Mouse (Mus musculus) heart, embryonic 16.5 days (tissue): ENCODE data around the gene Fam114a1. TPM values are rescaled to one million over a fixed set of nuclear protein-coding genes. Genes with fewer than 3 reads are reported as not detected.

Source experiments
- ATAC-seq: fragments of 200-750 bp; cut with Nextera tagmentation; replicated peaks from 2 replicates; pipeline ENCODE4 v1.8.0; 2017; ENCODE audit warnings: moderate number of reproducible peaks; ENCODE audit not compliant: insufficient read depth, low FRiP score; ENCODE audit errors: extremely low read depth
- H3K27ac ChIP-seq: fragments of 300-500 bp; sonication (generic); 2 replicates; pipeline ENCODE4 v1.5.1; 2014; ENCODE audit warnings: mild to moderate bottlenecking, low read length, control low read depth, moderate library complexity
- H3K27me3 ChIP-seq: fragments of 300-500 bp; sonication (generic); 2 replicates; pipeline ENCODE4 v1.6.1; 2014; ENCODE audit warnings: low read length, mixed read lengths; ENCODE audit not compliant: control insufficient read depth, insufficient read depth
- H3K36me3 ChIP-seq: fragments of 300-500 bp; sonication (generic); 2 replicates; pipeline ENCODE4 v1.6.1; 2014; ENCODE audit not compliant: control insufficient read depth, insufficient read depth
- H3K4me1 ChIP-seq: fragments of 300-500 bp; sonication (generic); 2 replicates; pipeline ENCODE4 v1.6.1; 2014; ENCODE audit warnings: low read length, mixed read lengths; ENCODE audit not compliant: control insufficient read depth, insufficient read depth
- H3K4me2 ChIP-seq: fragments of 300-500 bp; sonication (generic); 2 replicates; pipeline ENCODE4 v1.6.1; 2014; ENCODE audit warnings: low read depth, mild to moderate bottlenecking, control low read depth, low read length
- H3K4me3 ChIP-seq: fragments of 300-500 bp; sonication (generic); 2 replicates; pipeline ENCODE4 v1.5.1; 2014; ENCODE audit warnings: mild to moderate bottlenecking, control low read depth, low read length
- H3K9ac ChIP-seq: fragments of 300-500 bp; sonication (generic); 2 replicates; pipeline ENCODE4 v1.6.1; 2014; ENCODE audit warnings: low read length, control low read depth
- H3K9me3 ChIP-seq: fragments of 300-500 bp; sonication (generic); replicated peaks from 2 replicates; pipeline ENCODE4 v1.6.1; 2016; ENCODE audit warnings: low read length; ENCODE audit not compliant: control insufficient read depth
- WGBS: fragments of 180-500 bp; shearing (Covaris S2); extraction: QIAGEN DNeasy Blood & Tissue Kit; methylation state at CpG from one replicate; pipeline ENCODE4 v1.1.7; 2014; 5-methylcytosine and 5-hydroxymethylcytosine counted together
- polyA plus RNA-seq: library from polyadenylated mRNA; unstranded; fragments of >200 nt; fragmentation: Nextera tagmentation; extraction: Ambion mirVana; gene quantifications from 2 replicates; pipeline ENCODE4 v1.2.1, GENCODE M21; 2015

Fam114a1 gene
- 36.1 and 36.4 TPM in 2 replicates for polyA plus RNA-seq

- H3K9me3 ChIP-seq, result no peaks in the 10 kb centered on the region
- H3K4me3 ChIP-seq, result peak within 1 kb of the TSS; percentile 83
- H3K4me2 ChIP-seq, result peak within 1 kb of the TSS; percentile 75
- H3K27me3 ChIP-seq, result no peaks in the 10 kb centered on the region
- 1% methylated on average over 58 of the region's 68 CpGs for WGBS
- H3K9ac ChIP-seq, result peak within 1 kb of the TSS; percentile 90
- H3K4me1 ChIP-seq, result peaks cover 4% of the 10 kb centered on the region; the same call in 1 of the 2 replicates
- peak within 1 kb of the TSS; percentile 79 for H3K27ac ChIP-seq
- ATAC-seq, result peak; percentile 89
- no peaks in the 10 kb centered on the region for H3K36me3 ChIP-seq
Measured at GRCm38 (mm10) chr5:64969861-64970771, at the start of gene Fam114a1. Gene Fam114a1 (plus strand): TSS chr5:64970071.

DNA sequence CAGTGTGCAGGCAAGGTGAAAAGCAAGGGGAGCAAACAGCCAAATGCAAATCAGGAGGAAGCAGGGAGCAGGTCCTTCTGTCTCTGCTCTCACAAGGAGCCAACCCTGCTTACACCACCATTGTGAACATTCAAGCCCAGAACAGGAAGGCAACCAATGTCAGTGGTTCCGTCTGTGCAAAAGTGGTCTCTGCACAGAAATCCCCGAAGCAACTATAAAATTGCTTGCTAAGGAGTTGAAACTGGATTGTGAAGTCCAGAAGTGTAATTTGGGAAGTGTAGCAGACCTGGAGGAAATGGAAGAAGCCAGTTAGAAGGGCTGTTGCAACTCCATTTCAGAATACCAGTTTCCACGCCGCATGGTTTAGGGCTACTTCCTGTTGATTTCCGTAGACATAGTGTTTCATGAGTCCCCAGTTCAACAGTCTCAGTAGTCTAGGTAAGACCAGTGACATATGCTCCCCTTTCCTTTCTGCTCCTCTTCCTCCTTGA lies 46.9 kb upstream of the Fam114a1 start:
- H3K4me1 ChIP-seq, result no peaks in the 10 kb centered on the region
- no peaks in the 10 kb centered on the region for H3K9me3 ChIP-seq
- no peaks in the 10 kb centered on the region for H3K27me3 ChIP-seq
- no peak overlapping the region for H3K4me3 ChIP-seq
- no peaks in the 10 kb centered on the region for H3K36me3 ChIP-seq
- no peak for ATAC-seq
- H3K9ac ChIP-seq, result no peak overlapping the region
- WGBS, result 85% methylated on average over 5 of the region's 5 CpGs
- no peak overlapping the region for H3K4me2 ChIP-seq
- H3K27ac ChIP-seq, result no peak overlapping the region

DNA sequence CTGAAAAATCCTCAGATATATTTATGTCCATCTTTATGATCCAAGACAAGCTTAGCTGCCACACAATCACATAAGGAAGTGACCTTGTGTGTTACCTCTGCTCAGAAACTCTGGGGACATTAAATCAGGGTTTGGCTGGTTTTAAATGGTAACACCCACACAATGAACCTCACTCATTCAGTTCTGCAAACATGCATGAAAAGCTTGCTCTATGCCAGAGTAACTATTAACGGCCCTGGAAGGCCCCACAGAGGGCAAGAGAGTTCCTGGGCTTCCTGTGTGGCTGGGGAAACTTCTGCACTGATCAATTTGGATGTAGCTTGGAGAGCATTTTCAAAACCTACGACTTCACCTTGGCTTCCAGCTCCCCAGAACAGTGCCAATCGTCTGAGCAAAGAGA lies 37.7 kb upstream of the Fam114a1 start:
- Histone ChIP-seq H3K4me3 (no peak overlapping the region), H3K27ac (no peak overlapping the region), H3K9me3 (no peaks in the 10 kb centered on the region), H3K27me3 (no peaks in the 10 kb centered on the region), H3K4me2 (no peak overlapping the region), H3K9ac (no peak overlapping the region), H3K4me1 (no peaks in the 10 kb centered on the region), H3K36me3 (no peaks in the 10 kb centered on the region)
- no peak for ATAC-seq
- WGBS, result 47% methylated on average over 3 of the region's 3 CpGs

DNA sequence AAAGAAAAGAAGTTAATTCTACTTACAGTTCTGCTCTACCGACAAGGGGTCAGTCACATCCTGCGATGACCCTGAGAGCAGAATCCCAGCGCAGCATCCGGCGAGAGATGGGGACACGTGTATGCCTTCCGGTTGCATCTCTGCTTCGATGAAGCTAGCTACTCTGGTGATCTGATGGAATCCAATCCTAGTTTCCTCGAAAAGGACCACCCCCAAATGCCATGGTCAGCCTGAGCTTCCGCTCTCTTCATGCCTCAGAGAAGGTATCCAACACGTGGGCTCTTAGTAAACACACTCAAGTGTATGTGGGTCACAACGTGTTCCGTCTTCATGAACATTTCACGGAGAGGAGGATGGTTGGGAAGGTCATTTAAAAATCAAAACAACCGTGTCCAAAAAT lies 37.1 kb upstream of the Fam114a1 start:
- H3K27me3 ChIP-seq, result no peaks in the 10 kb centered on the region
- ATAC-seq, result no peak
- H3K36me3 ChIP-seq, result no peaks in the 10 kb centered on the region
- H3K4me3 ChIP-seq, result no peak overlapping the region
- no peak overlapping the region for H3K27ac ChIP-seq
- no peaks in the 10 kb centered on the region for H3K4me1 ChIP-seq
- no peak overlapping the region for H3K9ac ChIP-seq
- no peak overlapping the region for H3K4me2 ChIP-seq
- H3K9me3 ChIP-seq, result no peaks in the 10 kb centered on the region
- 85% methylated on average over 15 of the region's 15 CpGs for WGBS

DNA sequence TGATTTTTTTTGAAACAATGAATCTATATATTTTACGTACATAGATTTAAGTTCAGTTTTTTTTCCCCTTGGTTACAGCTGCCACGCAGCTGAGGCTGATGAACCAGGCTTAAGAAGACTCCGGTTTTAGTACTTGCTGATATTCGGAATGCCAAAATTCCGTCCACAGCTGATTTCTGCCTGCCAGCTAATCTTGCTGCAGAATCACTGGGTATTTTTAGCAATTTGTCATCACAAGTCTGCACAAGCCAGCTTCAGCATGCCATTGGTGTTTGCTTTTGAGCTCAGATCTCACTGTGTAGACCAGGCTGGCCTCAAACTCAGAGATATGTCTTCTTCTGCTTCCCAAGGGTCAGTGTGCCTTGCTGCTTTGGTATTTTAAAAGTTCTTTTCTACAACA lies 18.4 kb upstream of the Fam114a1 start:
- no peaks in the 10 kb centered on the region for H3K36me3 ChIP-seq
- ATAC-seq, result no peak
- H3K27me3 ChIP-seq, result no peaks in the 10 kb centered on the region
- no peaks in the 10 kb centered on the region for H3K9me3 ChIP-seq
- H3K27ac ChIP-seq, result no peak overlapping the region
- no peak overlapping the region for H3K4me2 ChIP-seq
- H3K9ac ChIP-seq, result no peak overlapping the region
- 61% methylated on average over 5 of the region's 5 CpGs for WGBS
- no peak overlapping the region for H3K4me3 ChIP-seq
- H3K4me1 ChIP-seq, result no peaks in the 10 kb centered on the region

DNA sequence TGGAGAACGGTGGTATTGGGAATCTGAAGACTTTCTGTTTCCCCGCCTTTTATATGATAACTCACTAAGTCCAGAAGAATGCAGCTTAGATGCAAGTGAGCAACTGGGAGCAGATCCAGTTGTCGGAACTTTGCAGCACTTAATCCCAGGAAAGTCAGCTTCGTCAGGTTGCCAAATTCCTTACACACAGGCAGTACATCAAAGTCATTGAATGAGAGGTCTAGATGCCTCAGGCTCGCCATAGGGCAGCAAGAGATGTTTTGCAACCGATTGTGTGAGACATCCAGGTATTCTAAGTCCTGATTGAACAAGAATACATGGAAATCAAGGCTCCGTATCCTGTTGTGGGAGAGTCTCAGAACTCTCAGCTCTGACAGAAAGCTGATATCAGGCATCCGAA lies 14.9 kb upstream of the Fam114a1 start:
- no peaks in the 10 kb centered on the region for H3K27me3 ChIP-seq
- H3K9ac ChIP-seq, result no peak overlapping the region
- H3K27ac ChIP-seq, result no peak overlapping the region
- H3K9me3 ChIP-seq, result no peaks in the 10 kb centered on the region
- H3K4me2 ChIP-seq, result no peak overlapping the region
- H3K36me3 ChIP-seq, result no peaks in the 10 kb centered on the region
- no peak for ATAC-seq
- WGBS, result 55% methylated on average over 8 of the region's 8 CpGs
- no peak overlapping the region for H3K4me3 ChIP-seq
- no peaks in the 10 kb centered on the region for H3K4me1 ChIP-seq

DNA sequence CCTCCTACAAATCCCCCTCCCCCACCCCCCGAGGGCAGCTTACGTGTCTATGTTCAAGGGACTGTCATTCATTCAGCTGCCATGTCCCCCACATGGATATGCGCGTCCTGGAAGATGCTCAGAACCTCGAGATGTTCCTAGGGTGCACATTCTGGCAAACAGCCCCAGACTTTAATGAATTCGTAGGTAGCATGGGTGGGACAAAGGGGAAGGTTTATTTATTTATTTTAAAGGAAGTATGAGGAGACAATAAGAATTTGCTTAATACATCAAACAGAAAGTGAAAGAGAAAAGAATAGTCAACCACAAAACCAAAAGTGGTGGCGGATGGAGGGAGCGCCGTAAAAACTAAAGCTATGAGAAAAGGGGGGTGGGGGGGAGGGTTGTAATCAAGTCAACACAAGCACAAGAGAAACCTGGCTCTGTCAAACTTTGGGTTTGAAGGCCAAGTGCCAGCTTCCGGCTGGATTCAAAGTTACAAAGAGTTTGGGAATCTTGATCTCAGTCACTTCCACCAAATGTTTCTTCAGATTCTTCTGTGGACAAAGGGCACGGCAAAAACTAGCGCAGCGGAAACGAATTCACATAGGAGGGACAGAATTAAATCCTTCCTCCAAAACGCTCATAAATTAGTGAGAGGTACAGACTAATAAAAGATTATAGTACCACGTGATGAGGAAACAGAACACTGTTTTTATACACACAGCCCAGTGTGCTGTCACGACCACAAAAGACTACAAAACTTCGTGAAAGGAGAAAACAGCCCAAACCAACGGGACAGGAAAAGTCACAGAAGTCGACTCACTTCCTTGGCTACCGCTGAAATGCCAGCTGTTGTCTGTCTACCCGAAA lies 10.7 kb upstream of the Fam114a1 start:
- peak overlapping the region; percentile 3 for H3K4me3 ChIP-seq
- no peak overlapping the region for H3K9ac ChIP-seq
- no peaks in the 10 kb centered on the region for H3K36me3 ChIP-seq
- H3K27ac ChIP-seq, result no peak overlapping the region
- ATAC-seq, result no peak
- WGBS, result 71% methylated on average over 22 of the region's 22 CpGs
- H3K4me2 ChIP-seq, result peak overlapping the region; percentile 26; the same call in 1 of the 2 replicates
- no peaks in the 10 kb centered on the region for H3K9me3 ChIP-seq
- H3K27me3 ChIP-seq, result no peaks in the 10 kb centered on the region
- no peaks in the 10 kb centered on the region for H3K4me1 ChIP-seq

DNA sequence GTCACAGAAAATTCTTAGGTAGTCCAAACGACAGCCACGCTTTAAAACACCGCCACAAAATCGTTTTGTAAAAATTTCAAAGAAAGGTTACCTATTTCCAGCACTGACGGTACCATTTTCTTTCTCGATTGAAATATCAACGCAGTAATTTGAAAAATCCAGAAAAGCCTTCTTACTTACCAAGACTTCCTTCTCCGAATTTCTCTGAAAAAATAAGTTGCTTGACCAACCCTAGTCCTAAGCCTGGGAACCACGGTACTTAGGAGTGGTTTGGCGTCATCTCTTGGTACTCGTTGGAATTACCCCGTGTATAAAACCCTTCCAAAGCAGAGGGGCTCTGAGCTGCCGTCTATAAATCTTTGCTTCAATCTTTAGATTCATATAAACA lies 10.0 kb upstream of the Fam114a1 start, which contains the start of gene Tlr6:
TSS of gene Tlr6 (minus strand) at position 255 of the 388 bp plus-strand sequence.
- Histone ChIP-seq H3K27ac (no peak within 1 kb of the TSS), H3K4me1 (no peaks in the 10 kb centered on the region), H3K9me3 (no peaks in the 10 kb centered on the region), H3K4me3 (peak within 1 kb of the TSS; percentile 3), H3K27me3 (no peaks in the 10 kb centered on the region), H3K9ac (no peak within 1 kb of the TSS), H3K36me3 (no peaks in the 10 kb centered on the region), H3K4me2 (peak within 1 kb of the TSS; percentile 26; the same call in 1 of the 2 replicates)
- no peak for ATAC-seq
- 74% methylated on average over 13 of the region's 13 CpGs for WGBS
